Mouse (Mus musculus) CD4-positive, CD25-positive, alpha-beta regulatory T cell, adult 9 weeks (primary cell): ENCODE results near the gene Nat8. TPM values are rescaled to one million over a fixed set of nuclear protein-coding genes. Genes with fewer than 3 reads are reported as not detected.

ENCODE experiments used
- polyA plus RNA-seq: library from polyadenylated mRNA; unstranded; fragments of 100-300 nt; shearing (Covaris generic); gene quantifications from one replicate; pipeline ENCODE4 v1.2.1, GENCODE M21; 2017

Nat8 gene
- polyA plus RNA-seq: not detected

GRCm38 (mm10) chr6:85831796-85832321 lies at the start of gene Nat8:
Gene Nat8 (minus strand): TSS chr6:85832082.

DNA sequence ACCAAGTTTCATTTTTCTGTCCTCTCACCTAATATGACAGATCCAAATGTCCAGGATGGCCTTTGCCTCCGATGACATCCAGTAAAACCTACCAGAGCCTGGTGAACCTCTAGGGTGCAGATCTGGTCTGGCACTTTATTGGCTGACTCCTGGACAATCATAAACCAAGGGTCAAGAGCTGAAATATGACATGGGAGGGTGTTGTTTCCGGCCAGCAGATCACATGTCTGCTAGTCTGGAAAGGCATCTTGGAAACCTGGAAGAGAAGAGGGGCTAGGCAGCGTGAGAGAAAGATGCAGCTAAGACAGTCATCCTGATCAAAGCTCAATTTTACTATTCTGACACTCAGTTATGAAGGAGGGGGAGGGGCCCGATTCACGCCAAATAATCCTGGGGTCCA lies 37.1 kb upstream of the Nat8 start, which contains the start of gene Nat8f2:
Gene Nat8f2, minus strand, starts transcription at position 153 of the 400 bp plus-strand sequence.

DNA sequence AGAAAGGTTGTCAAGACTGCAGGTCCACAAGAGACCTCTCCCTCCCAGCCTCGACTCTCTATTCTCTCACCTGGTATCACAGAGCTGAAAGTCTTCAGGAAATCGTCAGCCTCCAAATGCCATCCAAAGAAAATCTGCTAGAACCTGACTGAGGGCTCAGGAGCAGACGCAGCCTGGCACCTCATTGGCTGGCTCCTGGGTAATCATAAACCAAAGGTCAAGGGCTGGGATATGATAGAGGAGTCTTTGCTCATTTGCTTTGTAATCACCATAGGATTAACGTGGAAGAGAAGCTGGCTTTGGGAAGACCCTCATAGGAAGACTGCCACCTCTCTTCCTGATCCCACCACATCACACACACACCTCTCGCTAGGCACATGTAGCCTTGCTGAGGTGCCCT lies 11.0 kb downstream of the Nat8 start, which contains the start of the genes Nat8f6 and Nat8f5:
Gene Nat8f6, minus strand, starts transcription at position 118 of the 400 bp plus-strand sequence.
Gene Nat8f5, minus strand, starts transcription at position 136 of the 400 bp plus-strand sequence.

Other genes starting within 250 kb of the Nat8 start
- 1.5 TPM for gene Alms1, start 244.6 kb downstream of the Nat8 start, polyA plus RNA-seq
- not detected for gene Nat8f7, start 118.9 kb downstream of the Nat8 start, polyA plus RNA-seq
- not detected for gene Nat8f3, start 66.3 kb downstream of the Nat8 start, polyA plus RNA-seq
- not detected for gene Nat8f6, start 11.1 kb downstream of the Nat8 start, polyA plus RNA-seq
- gene Nat8f5, start 11.1 kb downstream of the Nat8 start, polyA plus RNA-seq: not detected
- not detected for gene Nat8f2, start 37.1 kb upstream of the Nat8 start, polyA plus RNA-seq
- 10.0 TPM for gene Nat8f4, start 72.8 kb upstream of the Nat8 start, polyA plus RNA-seq
- gene Tprkb, start 79.8 kb upstream of the Nat8 start, polyA plus RNA-seq: 58.1 TPM
- 13.6 TPM for gene Nat8f1, start 83.6 kb upstream of the Nat8 start, polyA plus RNA-seq
- 208 TPM for gene Dusp11, start 129.6 kb upstream of the Nat8 start, polyA plus RNA-seq
- not detected for gene Figla, start 184.1 kb upstream of the Nat8 start, polyA plus RNA-seq
- not detected for gene Add2, start 196.6 kb upstream of the Nat8 start, polyA plus RNA-seq